Mouse (Mus musculus): ENCODE data around the gene Iqcf5. TPM values are rescaled to one million over a fixed set of nuclear protein-coding genes. Genes with fewer than 3 reads are reported as not detected.
"Not testable (repeated sequence)": the region's sequence is repeated elsewhere in the genome, so short reads cannot be mapped to it uniquely, and the experiment has no call there.

Gene Iqcf5
- total RNA-seq, 1 experiment from 2014 or later: not detected

DNA sequence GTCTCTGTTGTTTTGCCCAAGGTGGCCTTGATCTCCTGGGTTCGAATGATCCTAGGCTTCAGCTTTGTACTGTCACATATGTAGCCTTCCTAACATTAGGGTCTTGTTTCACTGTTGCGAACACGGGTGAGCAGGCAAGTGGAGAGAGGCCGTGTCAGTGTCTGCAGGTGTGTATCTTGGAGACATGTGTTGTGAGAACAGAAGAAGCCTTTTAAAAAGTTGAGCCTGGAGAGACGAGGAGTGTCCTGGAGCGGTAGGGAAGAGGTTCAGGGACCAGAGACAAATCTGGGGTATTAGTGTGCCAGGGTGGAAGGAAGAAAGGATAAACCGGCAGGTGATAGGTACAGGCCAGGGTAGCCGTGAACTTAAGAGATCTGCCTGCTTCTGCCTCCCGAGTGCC lies 36.3 kb upstream of the Iqcf5 start:
- ATAC-seq (replicated peaks; ENCODE audit: insufficient number of reproducible peaks, low FRiP score, low TSS enrichment, poor library complexity, severe bottlenecking): no peak

DNA sequence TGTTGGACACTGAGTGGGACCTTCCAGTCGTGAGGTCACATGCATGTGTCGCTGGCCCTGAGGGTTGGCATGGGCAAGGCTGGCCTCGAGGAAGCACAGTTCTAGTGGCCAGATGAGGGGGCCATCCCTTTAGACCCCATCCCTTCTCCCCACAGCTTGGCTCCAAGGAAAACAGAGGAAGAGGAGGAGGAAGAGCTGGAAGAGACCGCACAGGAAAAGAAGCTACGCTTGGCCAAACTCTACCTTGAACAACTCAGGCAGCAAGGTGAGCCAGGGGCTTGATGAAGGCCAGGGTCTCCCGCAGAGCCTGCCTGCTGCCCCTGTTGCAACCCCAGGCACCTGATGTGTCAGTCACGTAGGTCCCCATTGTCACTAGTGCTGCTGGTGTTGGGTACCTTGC lies 33.8 kb upstream of the Iqcf5 start:
- no peak for ATAC-seq (replicated peaks; ENCODE audit: insufficient number of reproducible peaks, low FRiP score, low TSS enrichment, poor library complexity, severe bottlenecking)

DNA sequence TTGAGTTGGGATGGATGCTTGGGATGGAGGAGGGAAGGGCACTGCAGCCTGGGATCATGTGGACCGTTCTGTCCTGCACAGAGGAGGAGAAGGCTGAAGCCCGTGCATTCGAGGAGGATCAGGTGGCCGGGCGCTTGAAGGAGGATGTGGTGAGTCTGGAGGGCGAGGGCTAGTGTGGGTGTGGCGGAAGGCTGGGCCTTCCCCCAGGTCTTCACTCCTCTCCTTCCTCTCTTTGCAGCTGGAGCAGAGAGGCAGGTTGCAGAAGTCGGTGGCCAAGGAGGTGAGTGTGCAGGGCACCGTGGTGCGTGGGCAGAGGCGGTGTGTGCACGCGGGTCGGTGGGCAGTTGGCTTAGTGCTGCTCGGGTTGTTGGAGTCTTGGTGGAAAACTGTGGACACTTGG lies 33.3 kb upstream of the Iqcf5 start:
- ATAC-seq (replicated peaks; ENCODE audit: insufficient number of reproducible peaks, low FRiP score, low TSS enrichment, poor library complexity, severe bottlenecking): no peak

DNA sequence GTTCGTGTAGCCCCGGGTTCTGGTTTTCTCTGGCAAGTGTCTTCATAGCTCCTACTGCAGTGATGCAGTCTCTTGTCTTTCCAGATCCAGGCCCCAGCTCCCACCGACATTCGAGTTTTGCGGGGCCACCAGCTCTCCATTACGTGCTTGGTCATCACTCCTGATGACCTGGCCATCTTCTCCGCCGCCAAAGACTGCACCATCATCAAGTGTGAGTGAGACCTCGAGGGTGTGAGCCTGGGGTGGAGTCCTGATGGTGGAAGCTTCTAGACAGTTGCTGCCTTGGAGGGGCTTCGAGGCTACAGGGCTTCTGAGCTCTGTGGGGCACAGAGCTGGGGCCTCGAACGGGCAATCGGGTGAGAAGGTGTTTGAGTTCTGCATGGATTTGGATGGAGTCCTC lies 32.7 kb upstream of the Iqcf5 start:
- ATAC-seq (replicated peaks; ENCODE audit: insufficient number of reproducible peaks, low FRiP score, low TSS enrichment, poor library complexity, severe bottlenecking): no peak

DNA sequence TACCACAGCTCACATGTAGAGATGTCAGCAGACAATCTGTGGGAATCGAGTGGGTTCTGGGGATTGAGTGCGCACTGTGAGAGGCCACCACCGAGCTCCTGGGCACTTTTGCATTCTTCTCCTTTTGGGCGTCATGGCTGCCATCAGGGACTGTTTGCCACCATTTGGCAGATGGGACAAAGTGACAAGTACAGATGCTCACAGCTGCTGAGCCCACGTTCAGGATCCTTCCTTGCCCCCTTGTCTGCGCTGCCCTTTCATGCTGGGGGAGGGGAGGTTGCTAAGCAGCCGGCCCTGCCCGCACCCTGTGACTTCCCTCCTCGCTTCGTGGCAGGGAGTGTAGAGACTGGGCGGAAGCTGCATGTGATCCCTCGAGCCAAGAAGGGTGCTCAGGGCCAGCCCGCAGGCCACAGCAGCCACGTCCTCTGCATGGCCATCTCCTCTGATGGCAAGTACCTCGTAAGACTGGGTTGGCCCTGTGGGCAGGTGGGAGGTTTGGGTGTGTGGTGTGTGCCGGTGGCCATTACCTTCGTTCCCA lies 31.7 kb upstream of the Iqcf5 start:
- no peak for ATAC-seq (replicated peaks; ENCODE audit: insufficient number of reproducible peaks, low FRiP score, low TSS enrichment, poor library complexity, severe bottlenecking)

DNA sequence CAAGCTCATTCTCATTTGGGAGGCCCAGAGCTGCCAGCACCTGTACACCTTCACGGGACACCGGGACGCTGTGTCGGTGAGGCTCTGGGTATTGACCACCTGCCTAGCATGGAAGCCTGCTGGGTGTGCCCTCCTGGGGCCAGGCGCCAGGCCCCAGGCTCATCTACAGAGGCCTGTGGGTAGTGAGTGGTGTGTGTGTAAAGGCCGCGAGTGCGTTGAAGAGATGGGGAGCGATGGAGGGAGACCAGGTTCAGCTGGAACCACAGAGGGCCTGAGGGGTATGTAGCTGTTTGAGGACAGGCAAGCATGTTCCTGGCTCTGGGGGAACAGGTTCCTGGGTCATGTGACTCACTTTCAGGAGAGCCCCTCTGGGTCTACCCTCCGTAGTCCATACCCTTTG lies 31.2 kb upstream of the Iqcf5 start:
- ATAC-seq (replicated peaks; ENCODE audit: insufficient number of reproducible peaks, low FRiP score, low TSS enrichment, poor library complexity, severe bottlenecking): no peak

DNA sequence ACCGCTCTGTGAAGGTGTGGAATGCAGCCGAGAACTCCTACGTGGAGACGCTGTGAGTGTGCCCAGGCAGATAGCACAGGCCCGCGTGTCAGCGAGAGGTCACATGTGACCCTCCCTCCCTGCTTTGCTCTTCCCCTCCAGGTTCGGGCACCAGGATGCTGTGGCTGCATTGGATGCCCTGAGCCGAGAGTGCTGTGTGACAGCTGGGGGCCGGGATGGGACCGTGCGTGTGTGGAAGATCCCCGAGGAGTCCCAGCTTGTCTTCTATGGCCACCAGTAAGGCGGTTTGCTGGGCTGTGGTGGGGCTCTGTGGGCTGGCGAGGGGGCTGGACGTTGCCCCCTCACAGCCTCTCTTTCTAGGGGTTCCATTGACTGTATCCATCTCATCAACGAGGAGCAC lies 30.8 kb upstream of the Iqcf5 start:
- no peak for ATAC-seq (replicated peaks; ENCODE audit: insufficient number of reproducible peaks, low FRiP score, low TSS enrichment, poor library complexity, severe bottlenecking)

DNA sequence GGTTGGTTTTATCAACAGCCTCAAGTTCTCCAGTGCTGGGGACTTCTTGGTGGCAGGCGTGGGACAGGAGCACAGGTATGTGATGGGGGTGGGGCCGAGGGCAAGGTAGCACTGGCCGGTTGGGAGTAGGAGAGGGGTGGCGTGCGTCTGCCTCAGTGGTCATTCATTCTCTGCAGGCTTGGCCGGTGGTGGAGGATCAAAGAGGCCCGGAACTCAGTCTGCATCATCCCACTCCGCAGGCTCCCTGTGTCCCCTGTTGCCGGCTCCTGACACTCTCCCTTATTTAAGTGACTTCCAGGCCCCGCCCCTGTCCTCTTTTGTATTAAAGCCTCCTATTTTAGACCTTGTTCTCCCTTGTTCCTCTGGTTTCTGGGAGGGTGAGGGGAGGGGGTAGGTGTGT lies 29.3 kb upstream of the Iqcf5 start:
- ATAC-seq (replicated peaks; ENCODE audit: insufficient number of reproducible peaks, low FRiP score, low TSS enrichment, poor library complexity, severe bottlenecking): no peak

DNA sequence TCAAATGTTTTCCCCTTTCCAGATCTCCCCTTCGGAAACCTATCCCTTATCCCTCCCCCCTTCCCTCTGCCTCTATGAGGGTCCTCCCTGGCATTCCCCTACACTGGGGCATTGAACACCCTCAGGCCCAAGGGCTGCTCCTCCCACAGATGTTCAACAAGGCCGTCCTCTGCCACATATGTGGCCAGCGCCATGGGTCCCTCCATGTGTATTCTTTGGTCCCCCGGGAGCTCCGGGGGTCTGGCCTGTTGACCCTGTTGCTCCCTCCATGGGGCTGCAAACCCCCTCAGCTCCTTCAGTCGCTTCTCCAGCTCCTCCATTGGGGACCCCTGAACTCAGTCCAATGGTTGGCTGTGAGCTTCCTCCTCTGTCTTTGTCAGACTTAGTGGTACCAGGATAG lies 26.8 kb upstream of the Iqcf5 start:
- ATAC-seq (replicated peaks; ENCODE audit: insufficient number of reproducible peaks, low FRiP score, low TSS enrichment, poor library complexity, severe bottlenecking): not testable (repeated sequence)

DNA sequence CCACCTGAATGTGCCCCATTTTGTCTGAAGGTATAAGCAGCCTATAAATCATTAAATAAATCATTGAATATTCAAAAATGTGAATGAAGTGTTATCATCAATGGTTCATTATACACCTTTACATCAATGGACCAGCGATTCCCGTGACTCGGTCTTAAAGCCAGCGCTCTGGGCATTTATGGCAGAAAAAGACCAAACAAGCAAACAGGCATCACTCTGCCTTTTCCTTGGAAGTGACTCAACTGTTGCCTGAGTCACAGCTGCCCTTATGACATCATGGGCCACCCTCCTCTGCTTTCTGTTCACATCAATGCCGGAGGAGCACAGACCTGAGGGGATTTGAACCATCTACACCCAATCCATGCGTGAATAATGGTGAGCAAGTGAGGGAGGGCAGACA lies 14.7 kb upstream of the Iqcf5 start, which contains the start of gene Iqcf1:
TSS of gene Iqcf1 (plus strand) at position 301 of the 400 bp plus-strand sequence.
- ATAC-seq (replicated peaks; ENCODE audit: insufficient number of reproducible peaks, low FRiP score, low TSS enrichment, poor library complexity, severe bottlenecking): no peak

DNA sequence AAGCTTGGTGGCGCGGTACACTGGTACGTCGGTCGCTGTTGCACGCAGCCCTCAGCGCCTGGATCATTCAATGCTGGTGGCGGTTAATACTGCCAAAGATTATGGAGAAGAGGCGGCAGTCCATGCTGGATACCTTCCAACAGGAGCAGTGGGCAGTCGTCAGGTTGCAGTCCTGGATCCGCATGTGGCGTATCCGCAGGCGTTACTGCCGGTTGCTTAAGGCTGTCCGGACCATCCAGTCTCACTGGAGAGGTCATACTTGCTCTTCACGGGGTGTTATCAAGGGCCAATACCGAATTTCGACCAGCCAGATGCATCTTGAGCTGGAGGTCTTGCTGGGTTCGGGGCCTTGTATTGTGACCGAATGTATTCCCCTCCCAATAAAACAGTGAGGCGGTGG lies 12.5 kb upstream of the Iqcf5 start:
- no peak for ATAC-seq (replicated peaks; ENCODE audit: insufficient number of reproducible peaks, low FRiP score, low TSS enrichment, poor library complexity, severe bottlenecking)

DNA sequence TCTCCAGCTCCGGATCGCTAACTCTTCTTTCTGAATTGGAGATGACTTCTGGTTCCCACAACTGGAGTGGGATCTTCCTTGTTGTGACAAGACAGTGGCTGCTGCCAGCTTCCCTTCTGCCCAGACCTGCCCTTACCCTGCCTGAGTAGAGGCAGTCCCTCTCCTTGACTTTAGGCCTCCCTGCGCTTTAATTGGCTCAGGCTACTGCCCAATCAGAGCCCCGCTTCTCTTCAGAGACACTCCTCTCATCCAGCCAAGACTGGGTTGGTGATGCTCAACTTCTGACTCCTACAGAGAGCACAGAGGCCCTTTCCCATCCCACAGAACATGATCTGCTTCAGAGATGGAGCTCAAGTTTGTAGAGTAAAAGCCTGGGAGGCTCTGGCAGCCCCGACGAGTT lies 10.1 kb upstream of the Iqcf5 start:
- no peak for ATAC-seq (replicated peaks; ENCODE audit: insufficient number of reproducible peaks, low FRiP score, low TSS enrichment, poor library complexity, severe bottlenecking)

DNA sequence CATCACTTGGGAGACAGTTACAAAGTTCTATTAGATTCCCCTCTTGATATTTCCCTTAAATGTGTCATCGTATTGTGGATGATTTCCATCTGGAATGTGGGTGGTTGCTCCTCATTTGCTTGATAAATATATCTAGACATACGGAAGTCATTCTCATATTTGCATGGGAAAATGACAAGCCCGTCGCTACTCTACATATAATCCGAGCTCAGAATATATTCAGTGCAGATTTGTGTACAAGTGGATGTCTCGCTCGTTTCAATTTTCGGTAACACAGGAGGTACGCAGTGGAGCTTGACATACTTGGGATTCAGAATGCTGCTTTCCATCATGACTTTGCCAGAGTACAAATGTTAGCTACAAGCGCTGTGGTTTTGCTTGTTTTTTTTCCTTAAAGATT lies 5.0 kb upstream of the Iqcf5 start:
- ATAC-seq (replicated peaks; ENCODE audit: insufficient number of reproducible peaks, low FRiP score, low TSS enrichment, poor library complexity, severe bottlenecking): no peak

DNA sequence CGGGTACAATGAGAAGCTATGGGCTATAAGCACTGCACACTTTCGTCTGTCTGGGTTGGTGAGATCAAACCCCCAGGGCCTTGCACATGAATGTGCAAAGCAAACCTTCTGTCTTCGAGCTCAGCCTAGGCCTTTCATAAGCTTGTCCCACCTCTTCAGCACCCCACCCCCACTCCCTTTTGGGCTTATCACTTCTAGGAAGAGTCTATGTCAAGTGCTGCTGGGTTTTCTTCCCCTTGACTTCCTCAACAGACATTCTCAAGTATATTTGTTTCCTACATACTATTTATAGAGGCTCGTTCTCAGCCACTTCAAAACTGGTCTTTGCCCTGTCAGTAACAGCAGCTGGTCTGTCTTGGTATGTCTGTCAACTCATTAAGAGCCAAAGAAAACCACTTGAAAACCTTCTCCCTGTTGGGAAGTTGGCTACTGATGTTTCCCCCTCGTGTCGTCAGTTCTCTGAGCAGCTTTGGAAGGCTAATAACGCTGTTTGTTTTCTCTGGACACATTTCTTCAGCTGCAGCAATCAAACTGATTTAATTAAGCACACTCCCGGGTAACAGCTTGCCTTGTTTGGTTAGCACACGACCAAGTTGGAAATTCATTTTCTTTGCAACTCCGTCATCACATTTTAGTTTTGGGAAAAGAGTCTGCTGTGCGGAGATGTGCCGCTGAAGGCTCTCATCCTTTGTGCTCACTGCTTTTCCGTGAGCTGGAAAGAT lies 1.5 kb upstream of the Iqcf5 start:
- no peak for ATAC-seq (replicated peaks; ENCODE audit: insufficient number of reproducible peaks, low FRiP score, low TSS enrichment, poor library complexity, severe bottlenecking)

DNA sequence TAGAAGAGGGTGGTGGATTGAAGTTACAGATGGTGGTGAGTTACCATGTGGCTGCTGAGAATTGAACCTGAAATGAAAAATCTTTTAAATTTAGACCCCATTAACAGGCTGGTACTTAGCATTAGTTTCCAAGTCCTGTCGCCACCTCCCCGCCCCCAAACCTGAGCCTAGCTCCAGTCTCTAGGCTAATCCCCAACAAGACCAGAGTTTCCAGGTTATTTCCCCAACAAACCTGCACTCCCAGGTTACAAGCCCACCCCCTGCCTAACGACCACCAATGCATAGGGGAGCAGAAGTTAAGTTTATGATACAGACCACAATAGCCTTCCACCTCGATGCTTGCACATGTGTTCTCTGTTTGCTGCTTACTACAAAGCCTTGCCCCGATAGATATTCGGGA lies 807 bp upstream of the Iqcf5 start:
- no peak for ATAC-seq (replicated peaks; ENCODE audit: insufficient number of reproducible peaks, low FRiP score, low TSS enrichment, poor library complexity, severe bottlenecking)

DNA sequence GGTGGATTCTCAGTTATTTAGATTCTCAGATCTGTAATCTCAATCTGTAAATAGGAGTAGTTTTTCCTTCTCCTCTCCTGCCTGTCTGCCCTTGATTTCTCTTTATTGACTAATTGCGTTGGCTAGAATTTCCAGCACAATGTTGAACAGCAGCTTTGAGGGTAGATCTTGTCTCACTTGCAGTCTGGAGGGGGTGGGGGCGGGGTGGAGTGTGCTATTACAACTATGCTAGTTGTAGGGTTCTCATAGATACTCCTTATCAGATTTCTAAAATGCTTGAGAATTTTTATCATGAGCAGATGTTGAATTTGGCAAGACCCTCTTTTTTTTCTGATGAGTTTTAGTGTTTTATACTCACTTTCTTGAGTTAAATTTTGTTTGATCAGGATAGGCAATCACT lies 5.1 kb downstream of the Iqcf5 start:
- ATAC-seq (replicated peaks; ENCODE audit: insufficient number of reproducible peaks, low FRiP score, low TSS enrichment, poor library complexity, severe bottlenecking): no peak

DNA sequence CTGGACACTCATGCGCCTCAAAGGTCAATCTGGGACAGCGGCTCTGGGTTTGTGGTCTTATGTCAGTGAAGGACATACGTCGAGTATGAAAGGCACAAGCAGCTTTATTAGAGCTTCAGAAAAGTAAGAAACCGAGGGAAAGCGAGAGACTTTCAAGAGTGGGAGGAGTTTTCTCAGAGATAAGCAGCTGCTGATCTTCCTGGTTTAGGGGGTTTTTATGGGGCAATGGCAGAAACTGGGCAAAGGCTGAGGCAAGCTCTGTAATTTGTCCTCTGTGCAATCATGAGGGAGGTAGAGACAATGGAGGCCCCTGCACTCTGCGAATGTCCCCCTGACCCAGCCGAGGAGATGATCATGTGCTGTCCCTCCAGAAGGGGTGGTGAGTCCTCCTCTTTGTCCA lies 5.5 kb downstream of the Iqcf5 start:
- no peak for ATAC-seq (replicated peaks; ENCODE audit: insufficient number of reproducible peaks, low FRiP score, low TSS enrichment, poor library complexity, severe bottlenecking)

DNA sequence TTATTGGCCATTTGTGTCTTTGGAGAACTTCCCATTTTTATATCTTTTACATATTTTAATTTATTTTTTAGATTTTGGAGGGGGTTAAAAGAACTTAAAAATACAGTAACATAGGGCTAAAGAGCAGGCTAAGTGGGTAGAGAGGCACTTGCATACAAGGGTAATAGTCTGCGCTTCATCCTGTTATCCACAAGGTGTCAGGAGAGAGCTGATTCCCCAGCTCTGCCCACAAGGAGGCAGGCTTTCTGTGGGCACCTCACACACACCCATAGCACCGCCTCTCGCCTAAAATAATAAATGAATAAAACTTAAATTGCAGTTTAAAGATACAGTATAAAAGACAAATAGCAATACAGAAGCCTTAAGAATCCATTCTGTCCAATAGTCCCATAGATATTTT lies 17.5 kb downstream of the Iqcf5 start:
- peak; percentile 70; the same call in 1 of the 2 replicates for ATAC-seq (replicated peaks; ENCODE audit: insufficient number of reproducible peaks, low FRiP score, low TSS enrichment, poor library complexity, severe bottlenecking)

DNA sequence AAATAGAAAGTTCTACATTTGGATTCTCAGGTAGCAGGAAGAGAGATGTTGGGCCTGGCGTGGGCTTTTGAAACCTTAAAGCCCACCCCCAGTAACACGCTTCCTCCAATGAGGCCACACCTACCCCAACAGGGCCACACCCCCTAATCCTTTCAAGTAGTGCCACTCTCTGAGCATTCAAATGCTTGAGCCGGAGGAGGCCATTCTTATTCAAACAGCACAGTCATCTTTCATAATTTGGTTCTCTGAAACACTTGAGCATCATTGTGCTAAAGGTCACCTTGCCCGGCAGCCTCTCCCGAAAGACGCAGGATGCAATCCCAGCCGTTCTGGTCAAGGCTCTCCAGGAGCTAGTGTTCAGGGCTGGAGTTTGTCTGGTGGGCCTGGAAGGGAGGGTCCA lies 19.9 kb downstream of the Iqcf5 start:
- no peak for ATAC-seq (replicated peaks; ENCODE audit: insufficient number of reproducible peaks, low FRiP score, low TSS enrichment, poor library complexity, severe bottlenecking)

DNA sequence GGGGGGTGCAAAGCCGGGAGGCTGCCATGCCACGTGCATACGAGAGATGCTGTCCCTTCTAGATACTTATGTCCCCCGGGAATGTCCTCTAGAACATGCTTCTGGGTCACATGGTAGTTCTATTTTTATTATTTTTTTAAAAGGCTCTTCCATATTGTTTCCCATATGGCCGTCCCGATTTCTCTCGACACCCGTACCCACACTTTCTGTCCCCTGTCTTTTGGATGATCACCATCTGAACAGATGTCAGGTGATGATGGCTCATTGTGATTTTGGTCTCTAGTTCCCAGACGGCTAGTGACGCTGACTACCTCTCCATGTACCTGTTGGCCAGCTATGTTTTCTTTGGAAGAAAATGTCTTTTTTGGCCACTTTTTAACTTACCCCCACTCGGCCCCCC lies 20.6 kb downstream of the Iqcf5 start:
- ATAC-seq (replicated peaks; ENCODE audit: insufficient number of reproducible peaks, low FRiP score, low TSS enrichment, poor library complexity, severe bottlenecking): no peak

DNA sequence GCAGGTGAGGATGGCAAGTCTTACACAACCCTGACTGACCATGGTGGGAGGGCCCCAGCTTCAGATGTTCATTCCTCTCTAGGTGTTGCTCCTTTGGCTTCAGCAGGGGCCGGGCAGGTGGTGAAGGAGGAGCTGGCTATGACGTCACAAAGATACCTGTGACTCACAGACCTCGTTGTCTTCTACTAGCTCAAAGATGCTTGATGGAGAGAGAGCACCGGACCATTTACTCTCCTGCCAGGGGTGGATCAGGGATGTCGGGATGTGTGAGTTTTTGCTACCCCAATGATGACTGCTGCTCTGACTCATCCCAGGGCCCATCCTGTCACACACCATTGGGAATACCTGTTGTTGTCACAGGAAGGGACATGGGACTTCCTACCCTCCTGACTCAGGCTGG lies 47.2 kb downstream of the Iqcf5 start, which contains the start of gene Iqcf3:
TSS of gene Iqcf3 (minus strand) at position 101 of the 400 bp plus-strand sequence.
- ATAC-seq (replicated peaks; ENCODE audit: insufficient number of reproducible peaks, low FRiP score, low TSS enrichment, poor library complexity, severe bottlenecking): no peak

Measured in monocyte, adult 5-6 weeks (primary cell).